24 mouse cellular contexts compared by ENCODE assay signal in the genomic region with DNA sequence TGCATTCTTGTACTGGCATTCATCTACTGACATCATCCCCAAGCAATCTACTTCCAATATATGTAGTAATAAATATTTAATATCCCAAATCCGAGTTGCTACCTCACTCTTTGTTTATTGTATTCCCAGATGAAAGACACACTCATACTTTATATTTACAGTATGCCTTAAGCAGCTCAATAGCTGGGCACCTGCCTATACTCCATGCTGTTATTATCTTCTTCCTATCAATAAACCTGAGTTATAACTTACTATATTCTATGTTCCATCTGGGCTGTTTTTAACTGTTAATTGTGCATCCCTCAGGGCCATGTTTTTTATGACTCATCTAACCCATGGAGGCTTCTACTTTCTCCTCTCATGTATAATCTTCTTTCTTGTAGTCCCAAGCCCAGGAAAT.
"Had no signal": no experiment of that assay in that cellular context is flagged by ENCODE, and none has a peak within 500 bp of the region (broad histone marks: within the 10 kb centered on the region; RNA-seq: fewer than 3 reads in every experiment).

No protein-coding gene starts in this region.

- H3K36me3 ChIP-seq: heart, embryonic 10.5 days; heart, embryonic 12.5 days; hindbrain, embryonic 13.5 days; hindbrain, embryonic 15.5 days; kidney, embryonic 15.5 days; limb, embryonic 13.5 days; limb, embryonic 15.5 days had no signal

- ATAC-seq: hindbrain, postnatal 0 days; intestine, embryonic 16.5 days had no signal

- H3K4me1 ChIP-seq: heart, embryonic 10.5 days; heart, embryonic 12.5 days; hindbrain, embryonic 13.5 days; hindbrain, embryonic 15.5 days; kidney, embryonic 15.5 days; limb, embryonic 13.5 days; limb, embryonic 15.5 days had no signal

- H3K27ac ChIP-seq: gastrocnemius, adult 2 months; heart, embryonic 10.5 days; hindbrain, embryonic 13.5 days; hindbrain, embryonic 15.5 days; hindbrain, postnatal 0 days; kidney, embryonic 15.5 days; kidney, postnatal 0 days; limb, embryonic 13.5 days; limb, embryonic 15.5 days had no signal

- H3K4me2 ChIP-seq: heart, embryonic 12.5 days; hindbrain, embryonic 13.5 days; hindbrain, embryonic 15.5 days; kidney, embryonic 15.5 days; limb, embryonic 13.5 days; limb, embryonic 15.5 days had no signal

- H3K9me3 ChIP-seq: hindbrain, embryonic 13.5 days; hindbrain, embryonic 15.5 days; limb, embryonic 15.5 days had no signal

- H3K4me3 ChIP-seq: gastrocnemius, adult 2 months; heart, embryonic 10.5 days; heart, embryonic 12.5 days; hindbrain, embryonic 13.5 days; hindbrain, embryonic 15.5 days; kidney, embryonic 15.5 days; limb, embryonic 13.5 days; limb, embryonic 15.5 days had no signal

- H3K9ac ChIP-seq: heart, embryonic 12.5 days; hindbrain, embryonic 13.5 days; hindbrain, embryonic 15.5 days; kidney, embryonic 15.5 days; limb, embryonic 13.5 days; limb, embryonic 15.5 days had no signal

- H3K27me3 ChIP-seq: heart, embryonic 12.5 days; hindbrain, embryonic 13.5 days; hindbrain, embryonic 15.5 days; kidney, embryonic 15.5 days; limb, embryonic 13.5 days; limb, embryonic 15.5 days had no signal

- DNase-seq: gastrocnemius, adult 2 months; gastrocnemius, postnatal 10 days; gastrocnemius, postnatal 25 days; heart, adult 18-20 months; heart, postnatal 10 days; heart, postnatal 36 days; kidney, adult 11 months; kidney, adult 2 months; kidney, adult 9 months; kidney, postnatal 14 days; kidney, postnatal 36 days; layer of hippocampus, adult 9-11 months; layer of hippocampus, postnatal 36 days; left cerebral cortex, postnatal 4 days had no signal
